Mouse (Mus musculus) urinary bladder, adult 18-20 months (tissue): Measurements from ENCODE around the gene Msantd3.

Source experiments
- DNase-seq, 2 experiments: peaks; one replicate each; pipeline ENCODE4 v3.0.0; 2022; ENCODE audit warnings: low spot score in 2 of 2, mixed read lengths in 2 of 2

Msantd3 gene

GRCm38 (mm10) chr4:48596111-48596510 is 56.4 kb downstream of the Msantd3 start:
- no peak for DNase-seq

- DNase-seq: no peak
Measured at GRCm38 (mm10) chr4:48605650-48606049, 65.9 kb downstream of the Msantd3 start.

GRCm38 (mm10) chr4:48609485-48609884 is 69.8 kb downstream of the Msantd3 start:
- DNase-seq: no peak

GRCm38 (mm10) chr4:48610251-48610650 is 70.5 kb downstream of the Msantd3 start:
- no peak for DNase-seq
